Mouse (Mus musculus): ENCODE measurements around the gene Polr3e. TPM values are rescaled to one million over a fixed set of nuclear protein-coding genes. Genes with fewer than 3 reads are reported as not detected.

The Polr3e gene
- polyA plus RNA-seq, 1 experiment from 2014 or later: 23.4 TPM

- H3K27ac ChIP-seq (replicated peaks): peak within 1 kb of the TSS; percentile 78
Observed at GRCm38 (mm10) chr7:120982200-120982841, 64.8 kb downstream of the Polr3e start, which contains the start of the genes Cdr2 and Mfsd13b. Cdr2 (minus strand) TSS chr7:120982312. Mfsd13b (plus strand) TSS chr7:120982509.

GRCm38 (mm10) chr7:120982968-120983367 lies 65.4 kb downstream of the Polr3e start:
- no peaks in the 10 kb centered on the region for H3K36me3 ChIP-seq
- 9% methylated on average over 7 of the region's 7 CpGs for WGBS
- H3K4me3 ChIP-seq (replicated peaks): peak overlapping the region; percentile 93
- H3K27ac ChIP-seq (replicated peaks): peak overlapping the region; percentile 77
- H3K4me1 ChIP-seq: peaks cover 21% of the 10 kb centered on the region
- H3K9ac ChIP-seq (replicated peaks): peak overlapping the region; percentile 54; the same call in 1 of the 2 replicates
- no peaks in the 10 kb centered on the region for H3K27me3 ChIP-seq (replicated peaks)
- H3K9me3 ChIP-seq (replicated peaks): no peaks in the 10 kb centered on the region
- H3K4me2 ChIP-seq: peak overlapping the region; percentile 90
- no peak for ATAC-seq (ENCODE audit: low FRiP score)

More at GRCm38 (mm10) chr7:120982200-120982841, 64.8 kb downstream of the Polr3e start, which contains the start of the genes Cdr2 and Mfsd13b:
- H3K4me3 ChIP-seq (replicated peaks): peak within 1 kb of the TSS; percentile 93
- no peaks in the 10 kb centered on the region for H3K36me3 ChIP-seq
- peak within 1 kb of the TSS; percentile 90 for H3K4me2 ChIP-seq
- peak within 1 kb of the TSS; percentile 81 for H3K9ac ChIP-seq (replicated peaks)
- under 1% methylated on average over 45 of the region's 46 CpGs for WGBS
- no peaks in the 10 kb centered on the region for H3K27me3 ChIP-seq (replicated peaks)
- H3K9me3 ChIP-seq (replicated peaks): no peaks in the 10 kb centered on the region
- H3K4me1 ChIP-seq: peaks cover 27% of the 10 kb centered on the region
- peak; percentile 97 for ATAC-seq (ENCODE audit: low FRiP score)

GRCm38 (mm10) chr7:120991191-120991590 lies 73.6 kb downstream of the Polr3e start:
- Histone ChIP-seq H3K27ac (replicated peaks) (no peak overlapping the region), H3K4me2 (no peak overlapping the region), H3K9me3 (replicated peaks) (no peaks in the 10 kb centered on the region), H3K4me1 (no peaks in the 10 kb centered on the region), H3K27me3 (replicated peaks) (no peaks in the 10 kb centered on the region), H3K4me3 (replicated peaks) (no peak overlapping the region), H3K36me3 (no peaks in the 10 kb centered on the region), H3K9ac (replicated peaks) (no peak overlapping the region)
- ATAC-seq (ENCODE audit: low FRiP score): no peak
- 65% methylated on average over 8 of the region's 8 CpGs for WGBS

Other genes with a start within 250 kb of the Polr3e start
- gene Pdzd9, start 247.4 kb upstream of the Polr3e start, polyA plus RNA-seq (2015; fragmentation: Nextera tagmentation; extraction: Ambion mirVana): 0.40 and 0.42 TPM in 2 replicates
- 11.2 and 11.8 TPM in 2 replicates for gene Mosmo, start 240.1 kb upstream of the Polr3e start, polyA plus RNA-seq (2015; fragmentation: Nextera tagmentation; extraction: Ambion mirVana)
- gene Vwa3a, start 178.4 kb upstream of the Polr3e start, polyA plus RNA-seq (2015; fragmentation: Nextera tagmentation; extraction: Ambion mirVana): 0.86 and 2.0 TPM in 2 replicates
- gene Gm5737, start 105.4 kb upstream of the Polr3e start, polyA plus RNA-seq (2015; fragmentation: Nextera tagmentation; extraction: Ambion mirVana): 0.14 TPM in 1 of 2 replicates, not detected in the other
- gene Eef2k, start 74.9 kb upstream of the Polr3e start, polyA plus RNA-seq (2015; fragmentation: Nextera tagmentation; extraction: Ambion mirVana): 33.5 and 40.6 TPM in 2 replicates
- gene Cdr2, start 64.6 kb downstream of the Polr3e start, polyA plus RNA-seq (2015; fragmentation: Nextera tagmentation; extraction: Ambion mirVana): 14.0 and 14.5 TPM in 2 replicates
- 0.22 and 0.28 TPM in 2 replicates for gene Mfsd13b, start 64.8 kb downstream of the Polr3e start, polyA plus RNA-seq (2015; fragmentation: Nextera tagmentation; extraction: Ambion mirVana)
- 169 and 173 TPM in 2 replicates for gene Mettl9, start 116.7 kb downstream of the Polr3e start, polyA plus RNA-seq (2015; fragmentation: Nextera tagmentation; extraction: Ambion mirVana)
- 1.2 and 1.6 TPM in 2 replicates for gene Igsf6, start 156.8 kb downstream of the Polr3e start, polyA plus RNA-seq (2015; fragmentation: Nextera tagmentation; extraction: Ambion mirVana)
- 0.11 and 0.31 TPM in 2 replicates for gene Otoa, start 163.9 kb downstream of the Polr3e start, polyA plus RNA-seq (2015; fragmentation: Nextera tagmentation; extraction: Ambion mirVana)